Mouse (Mus musculus) CD4-positive naive resting alpha-beta T cell, adult 76 days (primary cell): Measurements from ENCODE around the gene Pgc. TPM values are rescaled to one million over a fixed set of nuclear protein-coding genes. Genes with fewer than 3 reads are reported as not detected.

Experiments used
- total RNA-seq: library from RNA; stranded (reverse); gene quantifications from one replicate; pipeline ENCODE4 v1.2.4, GENCODE M21; 2023

Gene Pgc
- total RNA-seq = not detected

GRCm38 (mm10) chr17:47726566-47726965, at the start of gene Pgc:
Gene Pgc, plus strand, starts transcription at chr17:47726842.

DNA sequence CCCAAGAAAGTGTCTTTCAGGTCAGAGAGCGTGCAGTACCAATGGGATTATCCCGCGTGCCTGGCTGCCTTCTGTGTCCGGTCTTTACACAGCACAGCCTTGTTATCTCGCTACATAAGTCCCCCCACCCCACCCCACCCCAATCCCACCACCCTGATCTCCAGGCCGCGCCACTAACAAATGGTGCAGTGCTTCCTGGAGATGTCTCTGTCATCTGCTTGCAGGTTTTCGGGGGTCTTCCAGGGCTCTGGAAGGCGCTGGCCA, 38.4 kb upstream of the Pgc start, which contains the start of gene Tomm6:
Tomm6 (minus strand) TSS at position 43 of the 264 bp plus-strand sequence.

DNA sequence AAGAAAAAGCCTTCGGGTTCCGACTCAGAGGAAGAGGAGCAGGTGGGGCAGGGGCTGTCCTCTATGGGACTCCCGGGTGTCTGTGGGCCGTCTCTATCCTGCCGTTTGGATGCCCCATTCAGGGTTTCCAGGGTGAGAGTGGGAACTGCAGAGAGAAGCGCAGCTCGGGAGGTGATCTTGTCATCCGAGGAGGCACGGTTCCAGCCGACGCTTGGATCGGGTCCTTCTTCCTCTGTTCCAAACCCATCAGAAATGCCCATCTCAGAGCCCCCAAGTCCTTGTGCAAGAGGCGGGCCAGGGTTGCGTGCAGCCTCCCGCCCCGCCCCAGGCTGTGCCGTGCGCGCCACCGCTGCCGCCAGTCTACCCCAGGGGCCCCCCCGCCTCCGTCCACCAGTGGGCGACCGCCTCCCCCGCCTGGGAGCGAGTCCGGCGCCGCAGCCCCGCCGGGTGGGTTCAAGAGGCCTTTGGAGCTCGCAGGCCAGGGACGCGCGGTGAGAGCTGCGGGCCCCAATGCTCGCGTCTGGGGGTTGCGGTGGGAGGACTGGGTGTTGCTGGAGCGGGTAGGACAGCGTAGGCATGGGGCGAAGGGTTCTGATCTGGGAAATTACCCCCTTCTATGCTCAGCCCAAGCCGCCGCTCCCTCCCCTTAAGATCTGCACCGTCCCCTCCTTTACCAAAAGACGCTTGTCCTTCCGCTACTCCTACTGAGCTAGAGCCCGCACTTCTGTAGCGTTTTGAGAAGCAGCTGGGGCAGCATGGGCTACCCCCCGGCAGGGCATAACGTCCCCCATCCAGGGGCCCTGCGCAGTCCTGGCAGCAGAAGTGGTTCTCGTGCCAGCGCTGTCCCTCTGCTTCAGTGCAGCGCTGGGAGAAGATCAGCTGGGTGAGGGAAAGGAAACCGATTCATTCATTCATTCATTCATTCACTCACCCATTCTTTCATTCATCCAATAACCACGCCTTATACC, 37.8 kb upstream of the Pgc start, which contains the start of gene Frs3:
Frs3 (plus strand) TSS at position 423 of the 968 bp plus-strand sequence.

GRCm38 (mm10) chr17:47694442-47694502, 32.4 kb upstream of the Pgc start, which contains the start of gene Gm21981:
Gene Gm21981, minus strand, starts transcription at chr17:47694455.

DNA sequence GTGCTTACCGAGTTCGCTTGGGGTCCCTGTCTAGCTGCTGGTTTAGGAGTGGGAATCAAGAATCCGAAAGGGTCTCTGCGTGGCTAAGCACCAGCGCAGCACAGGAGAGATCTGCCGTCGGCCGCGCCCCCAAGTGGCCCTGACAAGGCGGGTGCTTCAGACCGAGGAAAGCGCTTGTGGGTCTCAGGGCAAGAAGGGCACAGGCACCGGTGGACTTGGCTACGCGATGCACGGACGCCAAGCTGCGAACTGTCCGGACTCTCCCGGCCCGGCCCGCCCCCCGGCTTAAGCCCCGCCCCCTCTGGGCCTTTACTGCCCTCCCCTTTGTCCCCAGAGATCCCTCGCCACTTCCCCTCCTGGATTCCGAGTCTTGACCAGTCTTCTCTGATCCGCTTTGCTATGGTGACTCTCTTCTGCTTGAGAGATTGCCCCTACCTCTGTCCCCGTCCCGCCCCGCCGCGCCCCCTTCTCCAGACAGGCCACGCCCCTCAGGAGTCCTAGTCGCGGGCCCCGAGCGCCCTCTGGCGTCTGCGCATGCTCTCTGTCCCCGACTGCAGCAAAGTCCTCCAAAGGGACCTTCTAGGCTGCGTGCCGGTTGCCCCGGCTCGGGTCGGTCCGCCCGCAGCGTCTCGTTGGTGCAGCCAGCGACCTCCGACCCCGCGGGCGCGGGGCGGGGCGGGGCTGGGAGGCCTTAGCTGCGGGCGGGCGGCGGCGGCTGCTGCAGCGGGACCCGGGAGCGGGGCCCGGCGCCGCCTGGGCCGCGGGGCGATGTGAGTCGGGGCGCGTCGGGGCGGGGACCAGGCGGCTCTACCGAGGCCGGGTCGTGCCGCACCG, 31.9 kb upstream of the Pgc start, which contains the start of gene Prickle4:
Prickle4 (minus strand) TSS at position 234 of the 834 bp plus-strand sequence.

DNA sequence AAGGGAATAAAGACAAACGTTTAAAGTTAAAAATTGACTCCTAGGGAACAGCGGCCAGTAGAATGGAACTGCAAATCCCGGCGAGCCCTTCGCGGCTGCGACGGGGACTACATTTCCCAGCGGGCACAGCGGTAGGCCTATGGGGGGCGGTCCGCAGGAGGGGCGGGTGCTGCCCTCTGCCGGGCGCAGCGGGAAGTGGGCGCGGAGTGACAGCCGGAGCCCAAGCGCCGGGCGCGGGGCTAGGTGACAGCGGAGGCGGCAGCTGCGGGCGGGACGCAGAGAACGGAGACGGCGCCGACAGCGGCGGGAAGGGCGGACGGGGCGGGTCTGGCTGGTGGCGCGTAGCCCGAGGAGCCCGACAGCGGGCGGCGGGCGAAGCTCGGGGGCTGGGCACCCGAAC, 10.2 kb downstream of the Pgc start, which contains the start of gene Tfeb:
Tfeb (plus strand) TSS at position 175 of the 400 bp plus-strand sequence.

Other genes with a start within 250 kb of the Pgc start
- gene Taf8, start 224.6 kb upstream of the Pgc start, total RNA-seq = 88.3 TPM
- gene Ccnd3, start 221.8 kb upstream of the Pgc start, total RNA-seq = 419 TPM
- gene Bysl, start 115.3 kb upstream of the Pgc start, total RNA-seq = 14.7 TPM
- gene Med20, start 115.3 kb upstream of the Pgc start, total RNA-seq = 66.3 TPM
- gene Gm20517, start 115.3 kb upstream of the Pgc start, total RNA-seq = 9.8 TPM
- 13.2 TPM for gene Usp49, start 96.2 kb upstream of the Pgc start, total RNA-seq
- 125 TPM for gene Tomm6, start 38.5 kb upstream of the Pgc start, total RNA-seq
- gene Frs3, start 37.8 kb upstream of the Pgc start, total RNA-seq = 3.5 TPM
- gene Gm21981, start 32.4 kb upstream of the Pgc start, total RNA-seq = not detected
- gene Prickle4, start 32.1 kb upstream of the Pgc start, total RNA-seq = not detected
- 37.5 TPM for gene Tfeb, start 10.2 kb downstream of the Pgc start, total RNA-seq
- 1.1 TPM for gene Mdfi, start 107.8 kb downstream of the Pgc start, total RNA-seq
- gene Foxp4, start 197.8 kb downstream of the Pgc start, total RNA-seq = 75.2 TPM